Mouse (Mus musculus) T-cell, adult 66 days (primary cell): Measurements from ENCODE around the gene Map3k13. TPM values are rescaled to one million over a fixed set of nuclear protein-coding genes. Genes with fewer than 3 reads are reported as not detected.

Experiments used
- total RNA-seq, 2 experiments: library from RNA; stranded (reverse); gene quantifications; 3 replicates in 1 of 2; 4 replicates in 1 of 2; pipeline ENCODE4 v1.2.4; 2023

Gene Map3k13
- total RNA-seq: under 1 TPM; 0.58 to 0.92 TPM

GRCm38 (mm10) chr16:21793875-21794696, at the start of gene Map3k13:
Gene Map3k13 (plus strand): TSS chr16:21794346.

DNA sequence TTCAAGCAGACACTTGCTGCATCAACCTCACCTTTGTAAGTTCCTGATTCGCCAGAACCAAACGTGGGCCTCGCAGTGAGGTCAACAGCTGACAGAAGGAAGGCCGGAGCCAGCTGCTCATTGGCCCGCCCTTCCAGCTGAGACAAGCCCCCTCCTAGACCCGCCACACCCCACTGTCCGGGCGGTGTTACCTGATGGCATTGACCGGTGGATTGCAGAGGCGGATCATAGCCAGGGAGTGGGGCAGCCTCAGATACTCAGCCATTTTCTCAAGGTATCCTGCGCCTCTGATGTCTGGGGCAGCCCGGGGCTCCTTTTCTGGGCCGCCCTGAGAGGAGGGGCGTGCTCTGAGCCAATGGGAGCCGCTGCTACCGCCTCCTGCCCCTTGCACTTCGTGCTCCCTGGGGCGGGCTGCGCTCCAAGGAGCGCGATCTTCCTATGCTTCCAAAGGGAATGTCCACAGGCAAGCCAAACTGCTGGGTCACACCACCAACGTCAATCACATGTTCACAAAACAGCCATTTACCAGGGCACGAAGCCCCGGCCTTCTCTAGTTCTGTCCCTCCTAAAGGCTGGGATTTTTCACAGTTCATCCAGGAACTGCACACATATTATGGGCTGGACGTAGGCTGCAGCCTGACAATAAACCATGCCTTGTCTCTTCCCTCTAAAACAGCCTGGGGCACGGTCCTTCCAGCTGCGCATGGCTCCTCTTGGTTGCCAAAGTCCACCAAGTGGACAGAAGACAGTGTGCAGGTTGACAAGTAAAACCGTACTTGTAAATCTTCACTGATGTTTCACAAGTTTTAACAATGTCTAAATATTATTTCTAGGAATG, 6.4 kb upstream of the Map3k13 start, which contains the start of gene Ehhadh:
TSS of gene Ehhadh (minus strand) at position 292 of the 838 bp plus-strand sequence.

DNA sequence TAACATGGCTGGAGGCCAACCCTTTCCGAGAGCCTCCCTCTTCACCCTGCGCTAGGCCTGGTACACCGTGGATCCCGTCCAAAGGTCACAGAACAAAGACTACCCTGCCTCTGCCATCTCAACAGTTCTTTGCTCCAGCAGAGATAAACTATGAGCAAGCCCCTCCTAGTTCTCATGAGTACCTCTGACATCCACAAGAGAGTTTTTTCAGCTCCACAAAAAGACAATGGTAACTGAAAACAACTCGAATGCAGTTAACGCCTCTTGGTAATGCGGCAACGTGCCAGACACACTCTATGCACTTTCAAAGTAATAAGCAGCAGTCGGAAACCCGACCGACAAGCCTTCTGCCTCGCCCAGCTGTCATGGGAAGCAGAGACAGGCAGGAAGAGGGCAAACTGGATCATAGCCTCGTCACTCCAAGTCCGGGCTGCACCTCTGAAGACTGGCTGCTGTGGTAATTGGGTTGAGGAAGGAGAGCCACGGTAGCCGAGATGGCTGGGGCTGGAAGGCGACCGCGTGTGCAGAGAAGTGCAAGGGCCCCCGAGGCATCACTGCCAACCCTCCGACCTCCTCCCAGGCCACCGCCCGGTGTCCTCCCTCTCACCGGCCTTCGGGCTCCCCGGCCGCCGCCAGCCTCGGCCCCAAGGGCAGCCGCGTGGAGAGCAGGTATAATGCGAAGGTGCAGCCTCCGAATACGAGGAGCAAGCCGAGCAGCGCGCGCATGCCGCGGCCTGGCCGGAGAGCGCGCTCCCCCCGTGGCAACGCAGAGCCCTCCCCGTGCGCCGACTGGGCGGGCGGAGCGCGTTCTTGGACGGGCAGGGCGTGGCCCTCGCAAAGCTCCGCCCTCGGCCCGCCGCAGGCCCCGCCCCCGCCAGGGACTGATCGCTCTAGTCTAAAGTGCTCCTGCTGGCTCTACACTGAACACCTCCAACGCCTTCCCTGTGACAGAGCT, 152.9 kb downstream of the Map3k13 start, which contains the start of gene Tmem41a:
TSS of gene Tmem41a (minus strand) at position 792 of the 955 bp plus-strand sequence.

Other genes with a start within 250 kb of the Map3k13 start
- 10 to 100 TPM in 1 of 2 experiments, 1 to 10 TPM in 1; 7.8 to 13.0 TPM for gene 2510009E07Rik, start 99.7 kb upstream of the Map3k13 start, total RNA-seq
- gene Ehhadh, start 6.5 kb upstream of the Map3k13 start, total RNA-seq: 1 to 10 TPM; 4.1 to 5.7 TPM
- gene Tmem41a, start 153.2 kb downstream of the Map3k13 start, total RNA-seq: 10 to 100 TPM; 10.2 to 11.4 TPM
- gene Liph, start 201.3 kb downstream of the Map3k13 start, total RNA-seq: not detected
- gene Senp2, start 215.1 kb downstream of the Map3k13 start, total RNA-seq: 100 to 1,000 TPM; 107 to 109 TPM